Mouse (Mus musculus) gonadal fat pad, adult 2 months (tissue): Measurements from ENCODE around the gene Plppr1. TPM values are rescaled to one million over a fixed set of nuclear protein-coding genes. Genes with fewer than 3 reads are reported as not detected.
"Not testable (repeated sequence)": the region's sequence is repeated elsewhere in the genome, so short reads cannot be mapped to it uniquely, and the experiment has no call there.

Experiments used
- DNase-seq: peaks from one replicate; pipeline ENCODE4 v3.0.0-alpha.2; 2012; ENCODE audit warnings: low read depth
- polyA plus RNA-seq: library from polyadenylated mRNA; depleted of rRNA; stranded (reverse); fragments of >200 nt; gene quantifications from 2 replicates; pipeline ENCODE4 v1.2.3, GENCODE M21; 2012

Gene Plppr1
- polyA plus RNA-seq, 1 experiment, result 0.11 TPM

- not testable (repeated sequence) for DNase-seq
Observed at GRCm38 (mm10) chr4:49383576-49384318, 324.7 kb downstream of the Plppr1 start.

DNA sequence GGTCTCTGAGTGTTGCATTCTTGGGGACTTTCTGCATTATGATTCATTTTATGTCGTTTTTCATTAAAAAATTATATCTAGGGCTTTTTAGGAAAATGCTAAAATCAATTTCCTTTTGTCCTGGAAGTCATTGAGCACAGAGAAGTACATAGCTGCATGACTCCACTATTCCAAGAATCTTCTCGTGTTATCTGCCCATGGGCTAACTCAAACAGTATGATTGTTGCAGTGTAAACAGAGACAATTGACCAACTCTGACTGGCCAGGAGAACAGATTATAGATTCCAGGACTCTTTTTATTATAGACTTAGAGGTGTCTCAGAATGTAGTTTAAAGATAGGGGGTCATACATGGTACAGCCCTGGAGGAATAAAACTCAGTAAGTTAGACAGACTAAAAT lies 327.8 kb downstream of the Plppr1 start:
- DNase-seq, result no peak
